ENCODE assay signal across 8 mouse cellular contexts in the genomic region with DNA sequence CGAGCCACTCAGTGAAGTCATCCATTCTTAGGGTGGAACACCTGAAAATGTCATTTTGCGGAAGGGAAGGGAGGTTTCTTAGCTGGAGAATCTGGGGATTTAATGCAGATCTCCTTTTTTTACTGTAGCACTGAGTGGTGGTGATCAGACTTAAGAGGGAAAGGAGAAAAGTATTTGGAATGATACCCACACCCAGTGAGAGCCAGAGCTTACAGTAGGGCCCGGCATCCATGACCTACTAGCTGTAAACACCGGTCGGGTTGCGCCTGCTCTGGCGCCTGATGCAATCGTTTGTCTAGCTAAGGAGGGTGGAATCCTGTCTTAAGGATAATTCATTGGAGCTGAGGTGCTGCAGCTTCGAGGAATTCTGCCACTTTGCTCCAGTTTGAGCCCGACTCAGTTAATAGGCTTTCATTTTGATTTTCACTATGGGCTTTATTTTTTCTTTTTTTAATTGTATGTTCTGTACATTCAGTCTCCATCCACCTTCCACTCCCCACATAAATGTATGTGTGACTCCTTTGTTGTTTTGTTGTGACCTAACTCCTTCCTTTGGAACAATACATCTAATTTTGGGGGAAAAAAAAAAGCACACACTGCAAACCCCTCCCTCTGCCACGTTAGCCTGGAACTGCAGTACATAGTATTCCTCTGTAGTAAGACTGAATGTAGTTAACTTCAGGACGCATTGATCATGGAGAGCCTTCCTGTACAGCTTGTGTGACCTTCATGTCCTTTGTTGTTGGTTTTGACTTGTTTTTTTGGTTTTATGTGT. TPM values are rescaled to one million over a fixed set of nuclear protein-coding genes. Genes with fewer than 3 reads are reported as not detected.
DNase-seq lines count a peak whose midpoint lies in the region; ATAC-seq and TF ChIP-seq lines count a peak whose summit lies in the region.

No protein-coding gene starts in this region.

- no peak for TF ChIP-seq EP300 in liver, postnatal 0 days (IDR thresholded peaks at IDR 0.05; ENCODE audit: low read depth)

- intact Hi-C loops in heart, postnatal 10 days (cut with DNase I), result no loop called here

- peak overlapping the region; percentile 86 for H3K27ac ChIP-seq in liver, postnatal 0 days (ENCODE audit: low read depth)
- H3K27ac ChIP-seq in small intestine, adult 2 months (ENCODE audit: insufficient read depth, low read depth, low read length), result peak overlapping the region; percentile 84; the same call in 1 of the 2 replicates

- no peak for TF ChIP-seq CTCF in liver, postnatal 0 days (IDR thresholded peaks at IDR 0.05; ENCODE audit: low read depth)
- TF ChIP-seq CTCF in small intestine, adult 2 months (IDR thresholded peaks at IDR 0.05; ENCODE audit: extremely low read depth, insufficient read length, insufficient replicate concordance, low read depth, low read length), result no peak

- H3K9ac ChIP-seq in liver, postnatal 0 days (replicated peaks), result peak overlapping the region; percentile 88

- peak; percentile 13 for DNase-seq in gastrocnemius, postnatal 10 days
- DNase-seq in gastrocnemius, adult 18-20 months (ENCODE audit: low spot score), result no peak
- DNase-seq in CD4-positive helper T cell, adult 2 months (ENCODE audit: low read depth, low spot score), result peak; percentile 24
- DNase-seq in cerebellum, postnatal 14 days, result peak; percentile 30 to 50
- DNase-seq in heart, postnatal 10 days, result peak; percentile 18 to 20
- peak; percentile 48 for DNase-seq in liver, postnatal 0 days
- no peak for DNase-seq in ovary, postnatal 36 days (ENCODE audit: low spot score)

- H3K27me3 ChIP-seq in liver, postnatal 0 days (ENCODE audit: insufficient read depth, low read length), result no peaks in the 10 kb centered on the region
- no peaks in the 10 kb centered on the region for H3K27me3 ChIP-seq in small intestine, adult 2 months (ENCODE audit: control insufficient read depth, insufficient read depth, low read length)

- peaks cover 5% of the 10 kb centered on the region; the same call in 1 of the 2 replicates for H3K4me1 ChIP-seq in liver, postnatal 0 days (ENCODE audit: insufficient read depth)
- H3K4me1 ChIP-seq in small intestine, adult 2 months (ENCODE audit: control insufficient read depth, insufficient read depth, insufficient read length, low read length), result peaks cover 2% of the 10 kb centered on the region; the same call in 1 of the 2 replicates

- H3K4me3 ChIP-seq in liver, postnatal 0 days (ENCODE audit: low read depth, low read length), result peak overlapping the region; percentile 84
- H3K4me3 ChIP-seq in small intestine, adult 2 months (ENCODE audit: low read depth, low read length), result peak overlapping the region; percentile 91

- H3K4me2 ChIP-seq in liver, postnatal 0 days (ENCODE audit: low read depth, low read length), result peak overlapping the region; percentile 80

- H3K9me3 ChIP-seq in liver, postnatal 0 days (ENCODE audit: low read length), result no peaks in the 10 kb centered on the region

- no peaks in the 10 kb centered on the region for H3K36me3 ChIP-seq in liver, postnatal 0 days (replicated peaks; ENCODE audit: insufficient read depth, low read length)
- no peaks in the 10 kb centered on the region for H3K36me3 ChIP-seq in small intestine, adult 2 months (ENCODE audit: control insufficient read depth, insufficient read depth, low read length)

- 4% methylated on average over 12 of the region's 12 CpGs for WGBS in liver, postnatal 0 days (ENCODE audit: insufficient replicate concordance)
- WGBS in small intestine, adult 2 months, result 2% methylated on average over 12 of the region's 12 CpGs

- ATAC-seq in liver, postnatal 0 days, result peak; percentile 39

- TF ChIP-seq POLR2A in small intestine, adult 2 months (IDR thresholded peaks at IDR 0.05; ENCODE audit: low read depth, low read length), result no peak

RNA-seq across cellular contexts. Expression of gene Gars, which starts 1.1 kb away (rescaled TPM):
- total RNA-seq in gastrocnemius, postnatal 10 days (2021), result 10 to 100 TPM; 66.8 to 72.7 TPM
- total RNA-seq in gastrocnemius, adult 18-20 months (2021), result 10 to 100 TPM; 59.2 to 59.4 TPM
- total RNA-seq in heart, postnatal 10 days (2021), result 10 to 100 TPM; 75.8 to 83.9 TPM
- 49.1 and 57.4 TPM in 2 replicates for polyA plus RNA-seq in liver, postnatal 0 days (2015; fragmentation: Nextera tagmentation; extraction: Ambion mirVana)
- polyA plus RNA-seq in small intestine, adult 2 months (2012; rRNA removed), result 11.2 and 31.4 TPM in 2 replicates

RNA-seq across cellular contexts. Expression of gene Ggct, which starts 46.1 kb away (rescaled TPM):
- total RNA-seq in gastrocnemius, postnatal 10 days (2021), result 1 to 10 TPM; 6.3 TPM
- 1 to 10 TPM; 6.6 to 8.3 TPM for total RNA-seq in gastrocnemius, adult 18-20 months (2021)
- total RNA-seq in heart, postnatal 10 days (2021), result 10 to 100 TPM in 1 of 2 experiments, 1 to 10 TPM in 1; 9.3 to 13.7 TPM
- 9.2 and 10.7 TPM in 2 replicates for polyA plus RNA-seq in liver, postnatal 0 days (2015; fragmentation: Nextera tagmentation; extraction: Ambion mirVana)
- polyA plus RNA-seq in small intestine, adult 2 months (2012; rRNA removed), result 0.17 and 1.5 TPM in 2 replicates

Comparison
In these comparisons a context has a peak if more than half of its experiments do, and no peak if none do; other contexts are left out.
1. DNase-seq: peak in gastrocnemius, postnatal 10 days (single experiment), CD4-positive helper T cell, adult 2 months (single experiment), cerebellum, postnatal 14 days (2 of 2), heart, postnatal 10 days (2 of 2) and liver, postnatal 0 days (single experiment); none in gastrocnemius, adult 18-20 months (single experiment) and ovary, postnatal 36 days (single experiment).